Mouse (Mus musculus) Patski (cell line): ENCODE measurements around the gene Ttc34. TPM values are rescaled to one million over a fixed set of nuclear protein-coding genes. Genes with fewer than 3 reads are reported as not detected.
A peak's percentile ranks its signal among the peaks of the same experiment; 100 is the strongest.

ENCODE experiments used
- ATAC-seq: fragments of 100-300 bp; one replicate; pipeline ENCODE4 v1.8.0; 2021
- CTCF ChIA-PET: fragments of 350-600 bp; sonication (Branson Sonifier 250); formaldehyde crosslinking; loops from one replicate; lab custom pipeline; 2022; ENCODE audit warnings: inconsistent platforms; lab: Charles Lee
- POLR2A ChIA-PET: fragments of 350-600 bp; sonication (Branson Sonifier 250); formaldehyde crosslinking; loops from one replicate; lab custom pipeline; 2022; ENCODE audit warnings: antibody characterized with exemption, inconsistent platforms; lab: Charles Lee
- DNase-seq: peaks from one replicate; pipeline ENCODE4 v3.0.0-alpha.2; 2011; ENCODE audit warnings: low read depth, low spot score
- H3K27me3 ChIP-seq: fragments of 371-371 bp; one replicate; pipeline ENCODE4 v1.5.1; 2021
- CTCF ChIP-seq: fragments of 100-300 bp; IDR thresholded peaks from one replicate; pipeline ENCODE4 v1.5.1; 2021
- in situ Hi-C: fragments of 300-500 bp; cut with MboI; formaldehyde crosslinking; loops from 3 replicates; pipeline ENCODE4 v1.11.1; 2018; ENCODE audit warnings: low pct_unique_long_range_greater_than_20kb, mixed read lengths
- polyA plus RNA-seq: library from polyadenylated mRNA; unstranded; gene quantifications from one replicate; pipeline ENCODE4 v1.2.3, GENCODE M21; 2021

Gene Ttc34
- polyA plus RNA-seq, 1 experiment from 2014 or later = not detected

DNA sequence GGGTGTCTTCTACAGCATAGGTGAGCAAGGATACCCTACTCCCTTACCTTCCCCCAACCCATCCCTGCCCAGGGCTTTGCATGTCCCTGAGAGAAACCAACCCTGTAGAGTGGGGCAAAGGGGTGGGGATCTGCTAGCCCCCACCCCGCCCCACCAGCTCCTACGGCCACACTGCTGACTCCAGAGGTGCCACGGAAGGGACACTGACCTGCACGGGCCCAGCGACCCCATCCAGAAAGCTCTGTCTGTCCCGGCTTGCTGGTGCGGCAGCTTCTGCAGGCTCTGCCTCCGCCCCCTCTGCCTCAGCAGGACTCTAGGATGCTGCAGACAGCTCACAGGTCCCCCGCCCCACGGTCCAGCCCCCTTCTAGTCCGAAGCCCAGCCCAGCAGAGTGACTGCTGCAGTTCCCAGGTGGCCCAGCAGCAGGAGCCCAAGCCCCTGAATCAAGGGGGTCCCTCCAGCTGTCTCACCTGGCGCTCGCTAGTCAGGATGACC is 34.5 kb downstream of the Ttc34 start:
- ChIA-PET POLR2A (no interaction called here), CTCF (no interaction called here)
- no peak for ATAC-seq
- H3K27me3 ChIP-seq = peaks cover 10% of the 10 kb centered on the region
- no peak for DNase-seq
- TF ChIP-seq CTCF = no peak
- in situ Hi-C loops = no loop called here

DNA sequence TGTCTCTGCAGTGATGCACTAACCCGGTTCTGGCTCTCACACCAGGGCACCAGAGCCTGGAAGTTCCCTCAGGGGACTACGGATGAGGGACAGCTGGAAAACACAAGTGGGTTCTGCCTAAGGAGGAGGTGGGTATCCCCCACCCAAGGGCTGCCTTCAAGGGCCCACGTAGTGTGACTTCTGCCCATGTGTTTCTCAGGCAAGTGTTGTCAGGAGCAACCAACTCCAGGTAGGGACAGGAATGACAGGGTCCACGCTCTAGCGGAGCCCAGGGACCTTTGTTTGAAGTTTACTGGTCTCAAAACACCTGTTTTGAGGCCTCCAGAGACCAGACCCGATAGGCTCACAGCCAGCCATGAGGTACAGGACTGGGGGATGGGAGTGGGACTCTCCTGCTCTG is 35.9 kb downstream of the Ttc34 start:
- POLR2A ChIA-PET = no interaction called here

DNA sequence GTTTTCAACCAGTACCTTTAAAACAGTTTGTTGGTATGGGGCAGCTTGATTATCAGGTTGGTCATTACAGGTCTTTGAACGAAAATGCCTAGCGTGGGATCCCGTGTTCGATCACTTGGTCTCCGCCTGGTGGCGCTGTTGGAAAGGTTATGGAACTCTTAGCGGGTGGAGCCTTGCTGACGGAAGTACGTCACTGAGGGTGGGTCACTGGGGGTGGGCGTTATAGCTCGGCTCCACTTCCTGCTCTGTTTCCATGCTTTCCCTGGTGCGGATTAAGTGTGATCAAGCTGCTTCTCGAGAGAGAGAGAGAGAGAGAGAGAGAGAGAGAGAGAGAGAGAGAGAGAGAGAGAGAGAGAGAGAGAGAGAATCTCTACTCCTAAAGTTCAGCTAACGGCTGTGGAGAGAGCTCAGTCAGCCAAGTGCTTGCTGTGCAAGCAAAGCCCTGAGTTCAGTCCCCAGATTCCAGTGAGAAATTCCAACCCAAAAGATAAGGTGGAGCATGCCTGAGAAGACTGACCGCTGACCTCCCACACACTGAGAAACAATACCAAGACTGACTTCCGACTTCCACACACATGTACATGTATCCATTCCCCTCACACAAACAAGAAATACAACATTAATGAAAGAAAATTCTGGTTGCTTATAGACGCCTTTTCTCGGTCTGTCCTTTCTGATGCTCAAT is 40.7 kb downstream of the Ttc34 start:
- ATAC-seq = no peak
- CTCF ChIA-PET = interaction anchor here (0.9 to 1.8 kb wide), 5 partner anchors 12 to 184 kb away, joined by 3 to 7 read pairs (median 4); no protein-coding TSS in a partner anchor
- no peak for TF ChIP-seq CTCF
- in situ Hi-C loops = loop anchor here (5.0 to 25.0 kb wide), 2 partner anchors 64 to 359 kb away; partner anchors contain the start of gene Faap20
- no peaks in the 10 kb centered on the region for H3K27me3 ChIP-seq
- POLR2A ChIA-PET = interaction anchor here (0.7 kb wide), 1 partner anchor 21 kb away, joined by 3 read pairs; the partner anchor contains the start of gene Fam213b
- DNase-seq = peak; percentile 37

More for the DNA sequence above, 35.9 kb downstream of the Ttc34 start:
- no peak for TF ChIP-seq CTCF
- in situ Hi-C loops = no loop called here
- ATAC-seq (no peak), DNase-seq (no peak)
- CTCF ChIA-PET = no interaction called here
- H3K27me3 ChIP-seq = peaks cover 6% of the 10 kb centered on the region

DNA sequence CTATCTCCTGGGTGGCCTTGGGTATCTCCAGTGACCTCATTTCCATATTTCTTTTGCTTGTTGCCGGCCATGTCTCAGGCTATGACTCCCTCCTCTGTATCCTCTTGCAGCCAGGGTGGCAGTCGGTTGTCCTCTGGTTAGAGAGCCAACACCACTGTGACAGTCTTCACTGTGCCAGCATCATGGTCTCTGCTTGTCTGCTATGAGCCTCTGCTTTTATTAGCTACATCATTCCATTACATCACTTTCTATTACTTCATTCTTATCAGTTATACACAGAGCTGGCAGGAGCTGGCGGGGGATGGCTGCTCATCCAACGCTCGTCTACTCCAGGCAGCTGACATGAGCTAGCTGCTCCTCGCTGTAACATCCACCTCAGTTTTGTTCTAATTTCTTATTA is 43.5 kb downstream of the Ttc34 start:
- no peaks in the 10 kb centered on the region for H3K27me3 ChIP-seq
- peak; percentile 9 for DNase-seq
- in situ Hi-C loops = loop anchor here (5.0 to 25.0 kb wide), 2 partner anchors 187 to 357 kb away; partner anchors contain the start of genes Faap20 and Pex10
- ATAC-seq = no peak
- ChIA-PET POLR2A (interaction anchor here (0.8 to 1.2 kb wide), 2 partner anchors 14 to 185 kb away, joined by 3 read pairs; no protein-coding TSS in a partner anchor), CTCF (interaction anchor here (0.9 to 2.9 kb wide), 6 partner anchors 15 to 185 kb away, joined by 3 to 8 read pairs (median 5); partner anchors contain the start of genes Fam213b and Pex10)
- no peak for TF ChIP-seq CTCF

DNA sequence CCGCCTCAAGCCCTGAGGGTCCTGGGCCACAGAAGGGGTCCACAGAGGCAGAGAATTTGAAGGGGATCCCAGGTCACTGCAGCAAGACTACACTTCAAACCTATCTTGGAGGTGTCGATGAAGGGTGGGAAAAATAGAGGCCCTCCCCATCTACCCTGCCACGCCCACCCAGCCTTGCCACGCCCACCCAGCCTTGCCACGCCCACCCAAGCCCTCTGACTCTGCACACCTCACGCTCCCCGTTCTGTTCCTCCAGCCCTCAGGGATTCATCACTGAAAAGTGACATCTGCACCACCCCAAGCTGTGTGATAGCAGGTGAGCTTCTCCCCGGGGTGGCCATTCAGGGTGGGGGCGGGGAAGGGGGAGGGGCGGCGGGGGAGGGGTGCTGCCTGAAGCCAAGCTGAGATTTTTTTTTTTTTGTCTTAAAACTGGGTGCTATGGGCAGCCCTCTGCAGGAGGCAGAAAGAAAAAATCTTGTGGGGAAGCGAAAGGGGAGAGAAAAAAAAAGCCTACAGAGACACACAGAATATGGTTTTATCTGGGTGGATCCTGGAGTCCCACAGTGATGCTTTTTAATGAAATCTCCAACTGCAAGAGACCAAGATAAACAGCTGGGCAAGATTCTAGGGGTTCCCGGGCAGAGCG is 44.9 kb downstream of the Ttc34 start:
- no peak for TF ChIP-seq CTCF
- no peaks in the 10 kb centered on the region for H3K27me3 ChIP-seq
- ATAC-seq (no peak), DNase-seq (no peak)
- in situ Hi-C loops = loop anchor here (5.0 to 25.0 kb wide), 2 partner anchors 185 to 355 kb away; partner anchors contain the start of genes Faap20 and Pex10
- POLR2A ChIA-PET = interaction anchor here (0.6 kb wide), 1 partner anchor 59 kb away, joined by 3 read pairs; no protein-coding TSS in a partner anchor
- CTCF ChIA-PET = no interaction called here

DNA sequence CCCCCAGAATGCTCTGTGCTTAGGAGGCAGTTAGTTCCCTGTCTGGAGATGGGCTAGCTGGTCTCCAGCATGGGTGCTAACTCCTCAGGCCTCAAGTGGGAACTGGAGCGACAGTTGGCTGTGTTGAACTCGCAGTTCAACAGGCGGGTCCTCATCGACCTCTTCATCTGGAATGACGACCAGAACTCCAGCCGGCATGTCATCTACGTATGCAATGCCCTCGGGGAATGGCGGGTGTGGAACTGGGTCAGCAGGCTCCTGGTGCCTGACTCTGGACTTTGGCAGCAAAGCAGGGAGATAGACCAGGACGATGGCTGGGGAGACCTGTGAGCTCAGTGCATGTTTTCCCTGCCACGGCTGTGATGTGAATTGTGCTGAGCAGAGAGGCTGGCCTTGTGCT is 48.2 kb downstream of the Ttc34 start:
- ATAC-seq (no peak), DNase-seq (no peak)
- H3K27me3 ChIP-seq = no peaks in the 10 kb centered on the region
- in situ Hi-C loops = loop anchor here (25.0 kb wide), 1 partner anchor 352 kb away; the partner anchor contains the start of gene Faap20
- ChIA-PET POLR2A (interaction anchor here (1.2 kb wide), 1 partner anchor 9 kb away, joined by 3 read pairs; no protein-coding TSS in a partner anchor), CTCF (no interaction called here)
- TF ChIP-seq CTCF = no peak

DNA sequence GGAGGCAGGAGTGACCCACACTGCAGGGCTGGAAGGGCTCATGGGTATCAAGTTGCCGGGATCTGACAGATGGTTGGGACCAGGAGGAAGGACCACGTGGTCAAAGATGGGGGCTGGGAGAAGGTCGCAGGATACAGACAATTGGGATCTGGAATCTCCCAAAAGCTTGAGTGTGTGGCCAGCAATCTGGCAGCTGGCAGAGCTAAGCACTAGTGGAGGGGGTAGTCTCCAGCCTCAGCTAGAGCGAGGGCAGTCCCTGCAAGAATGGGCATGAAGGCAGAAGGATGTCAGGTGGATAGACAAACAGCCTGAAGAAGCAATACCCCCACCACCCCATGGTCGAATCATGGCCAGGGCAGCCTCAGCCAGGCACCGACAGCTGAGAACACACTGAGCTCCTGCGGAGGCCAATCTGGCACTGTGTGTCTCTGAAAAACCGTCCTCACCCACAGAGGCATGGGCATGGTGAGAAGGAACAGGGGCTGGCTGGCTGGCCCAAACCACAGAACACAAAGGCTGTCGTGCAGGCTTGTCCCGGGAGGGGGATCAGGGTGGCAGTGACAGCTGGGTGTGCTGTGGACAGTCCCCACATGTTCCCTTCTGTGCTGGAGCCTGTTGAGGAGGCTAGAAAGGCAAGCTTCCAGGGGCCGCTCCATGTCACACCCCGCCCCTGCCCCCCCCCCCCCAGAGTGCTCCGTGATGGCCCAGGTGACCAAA is 49.8 kb downstream of the Ttc34 start:
- POLR2A ChIA-PET = no interaction called here
- ATAC-seq (no peak), DNase-seq (no peak)
- CTCF ChIA-PET = no interaction called here
- no peak for TF ChIP-seq CTCF
- H3K27me3 ChIP-seq = no peaks in the 10 kb centered on the region
- in situ Hi-C loops = loop anchor here (25.0 kb wide), 1 partner anchor 350 kb away; the partner anchor contains the start of gene Faap20

DNA sequence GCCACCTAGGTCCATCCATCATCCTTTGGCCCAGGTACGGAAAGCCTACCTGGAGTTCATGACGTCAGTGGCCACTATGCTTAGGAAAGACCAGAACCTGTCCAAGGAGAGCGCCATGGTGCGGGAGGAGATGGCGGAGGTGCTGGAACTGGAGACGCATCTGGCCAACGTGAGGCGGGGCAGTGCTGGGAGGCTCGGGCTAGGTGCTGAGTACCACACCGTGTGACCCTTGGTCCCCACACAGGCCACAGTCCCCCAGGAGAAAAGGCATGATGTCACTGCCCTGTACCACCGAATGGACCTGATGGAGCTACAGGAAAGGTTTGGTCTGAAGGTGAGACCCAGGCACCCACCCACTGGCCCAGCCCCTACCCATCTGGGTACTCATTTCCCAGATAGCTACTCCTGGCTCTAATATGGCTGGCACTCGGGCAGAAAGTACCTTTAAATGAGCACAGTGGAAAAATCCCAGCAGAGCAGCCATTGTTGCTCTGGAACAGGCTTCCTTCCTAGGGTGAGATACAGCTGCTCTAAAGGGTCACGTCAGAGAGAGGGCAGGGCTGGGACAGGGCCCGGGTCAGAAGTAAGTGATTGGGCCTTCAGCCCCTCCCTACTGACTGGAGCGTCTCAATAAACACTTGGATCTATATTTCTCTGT is 50.5 kb downstream of the Ttc34 start:
- POLR2A ChIA-PET = no interaction called here

DNA sequence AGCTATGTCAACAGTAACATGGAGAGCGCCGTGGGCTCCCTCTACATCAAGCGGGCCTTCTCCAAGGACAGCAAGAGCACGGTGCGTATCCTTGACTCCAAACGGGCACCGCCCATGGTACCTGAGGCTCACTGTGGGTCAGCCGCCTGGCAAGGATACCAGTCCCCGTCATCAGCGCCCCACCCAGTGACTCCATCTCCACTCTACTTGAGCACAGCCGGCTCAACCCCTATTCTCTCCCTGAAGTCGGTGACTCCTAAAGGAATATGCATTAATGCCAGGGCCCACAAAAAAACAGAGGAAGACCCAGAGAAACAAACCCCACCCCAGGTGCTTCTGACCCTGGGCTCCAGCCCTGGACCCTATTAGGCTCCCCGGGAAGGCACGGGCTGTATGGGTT is 53.6 kb downstream of the Ttc34 start:
- no peak for ATAC-seq
- POLR2A ChIA-PET = no interaction called here

More for the DNA sequence above, 50.5 kb downstream of the Ttc34 start:
- H3K27me3 ChIP-seq = no peaks in the 10 kb centered on the region
- in situ Hi-C loops = loop anchor here (25.0 kb wide), 1 partner anchor 350 kb away; the partner anchor contains the start of gene Faap20
- TF ChIP-seq CTCF = no peak
- ATAC-seq (no peak), DNase-seq (no peak)
- CTCF ChIA-PET = no interaction called here

More for the DNA sequence above, 53.6 kb downstream of the Ttc34 start:
- in situ Hi-C loops = loop anchor here (25.0 kb wide), 1 partner anchor 346 kb away; the partner anchor contains the start of gene Faap20
- H3K27me3 ChIP-seq = no peaks in the 10 kb centered on the region
- TF ChIP-seq CTCF = no peak
- CTCF ChIA-PET = no interaction called here
- DNase-seq = no peak
